Mouse (Mus musculus): ENCODE data around the gene Cxcr5.

- no peak for TF ChIP-seq CTCF (IDR thresholded peaks at IDR 0.05)
- TF ChIP-seq EP300 (IDR thresholded peaks at IDR 0.05): no peak
Observed at GRCm38 (mm10) chr9:44512717-44513003, 49.0 kb downstream of the Cxcr5 start.

Measured in lung, postnatal 0 days (tissue).